Mouse (Mus musculus): ENCODE data around the gene 4930519P11Rik.
A peak's percentile ranks its signal among the peaks of the same experiment; 100 is the strongest.

DNA sequence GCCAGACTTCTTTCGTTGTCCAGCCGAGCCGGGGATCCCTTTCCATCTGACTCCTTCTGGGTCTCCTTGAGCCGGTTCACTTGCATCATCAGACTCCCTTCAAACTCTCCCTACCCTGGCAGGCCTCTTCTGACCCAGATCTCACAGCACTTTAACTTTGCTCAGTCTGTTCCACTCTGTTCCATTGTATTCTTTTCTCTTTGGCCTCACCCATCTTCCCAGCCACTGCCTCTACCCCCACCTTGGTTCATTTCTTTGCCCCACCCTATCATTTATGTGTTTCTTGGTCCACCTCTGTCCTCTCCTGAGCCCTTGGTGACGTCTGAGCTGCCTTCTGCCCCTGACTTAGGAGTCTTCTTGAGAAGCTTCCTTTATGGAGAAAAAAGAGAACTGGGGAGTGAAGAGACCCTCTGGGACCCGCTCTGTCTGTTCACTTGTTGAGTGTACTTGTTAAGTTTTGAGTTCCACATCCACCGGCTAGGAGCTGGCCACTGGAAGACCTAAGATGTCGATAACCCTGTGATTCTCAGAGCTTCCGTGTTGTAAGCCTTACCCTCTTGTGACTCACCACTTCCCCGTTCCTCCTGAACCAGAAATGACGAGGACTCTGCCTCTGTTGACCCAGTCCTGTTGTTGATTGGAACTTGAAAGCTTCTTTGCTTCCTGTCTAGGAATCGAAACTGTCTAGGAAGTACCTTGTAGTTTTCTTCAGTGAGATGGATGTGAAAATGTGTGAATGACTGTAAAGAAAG lies 44.4 kb upstream of the 4930519P11Rik start:
- no peak for TF ChIP-seq SMC3 (IDR thresholded peaks at IDR 0.05; ENCODE audit: low read depth, low read length)
- 0 out of 2 replicates have a peak, but pooled peaks have one; percentile 56 for TF ChIP-seq HCFC1 (IDR thresholded peaks at IDR 0.05; ENCODE audit: low read depth, low read length)
- 0 out of 2 replicates have a peak, but pooled peaks have one; percentile 22 for TF ChIP-seq MYC (IDR thresholded peaks at IDR 0.05; ENCODE audit: low read depth, low read length)
- TF ChIP-seq CTCF (conservative IDR thresholded peaks at IDR 0.05 in 1 of 2, IDR thresholded peaks at IDR 0.05 in 1 of 2; ENCODE audit: low read depth in 2 of 2, low read length in 2 of 2): no peak
- no peak for TF ChIP-seq ZKSCAN1 (IDR thresholded peaks at IDR 0.05; ENCODE audit: borderline replicate concordance, low read depth, low read length)
- peak; percentile 70 for TF ChIP-seq NELFE (IDR thresholded peaks at IDR 0.05; ENCODE audit: low read depth, low read length)
- no peak for TF ChIP-seq ZMIZ1 (IDR thresholded peaks at IDR 0.05; ENCODE audit: low read depth, low read length)
- TF ChIP-seq JUN (IDR thresholded peaks at IDR 0.05; ENCODE audit: insufficient read depth, low read depth, low read length): no peak
- no peak for TF ChIP-seq MAFK (IDR thresholded peaks at IDR 0.05; ENCODE audit: insufficient replicate concordance, low read length)
- peak; percentile 43 for TF ChIP-seq ETS1 (conservative IDR thresholded peaks at IDR 0.05; ENCODE audit: low read depth, low read length)
- TF ChIP-seq UBTF (IDR thresholded peaks at IDR 0.05; ENCODE audit: low read depth, low read length): 0 out of 2 replicates have a peak, but pooled peaks have one; percentile 24
- TF ChIP-seq MXI1 (IDR thresholded peaks at IDR 0.05; ENCODE audit: low read depth, low read length): peak; percentile 74; the same call in 1 of the 2 replicates
